Mouse (Mus musculus) lung, postnatal 0 days (tissue): Measurements from ENCODE around the gene Gm10260. TPM values are rescaled to one million over a fixed set of nuclear protein-coding genes. Genes with fewer than 3 reads are reported as not detected.

Experiments used
- ATAC-seq: fragments of 200-750 bp; cut with Nextera tagmentation; 2 replicates; pipeline ENCODE4 v1.8.0; 2017; ENCODE audit warnings: moderate library complexity
- DNase-seq: peaks from one replicate; pipeline ENCODE4 v3.0.0-alpha.2; 2016; ENCODE audit warnings: low spot score
- H3K27ac ChIP-seq: fragments of 300-500 bp; sonication (generic); 2 replicates; pipeline ENCODE4 v1.5.1; 2014; ENCODE audit warnings: antibody characterized with exemption, mild to moderate bottlenecking, low read length, mixed read lengths
- H3K27me3 ChIP-seq: fragments of 300-500 bp; sonication (generic); replicated peaks from 2 replicates; pipeline ENCODE4 v1.6.1; 2014; ENCODE audit warnings: low read length, mixed read lengths; ENCODE audit not compliant: insufficient read depth
- H3K36me3 ChIP-seq: fragments of 300-500 bp; sonication (generic); 2 replicates; pipeline ENCODE4 v1.6.1; 2014; ENCODE audit warnings: low read length, mixed read lengths; ENCODE audit not compliant: insufficient read depth
- H3K4me1 ChIP-seq: fragments of 300-500 bp; sonication (generic); 2 replicates; pipeline ENCODE4 v1.6.1; 2014; ENCODE audit warnings: antibody characterized with exemption, low read depth, low read length, mixed read lengths; ENCODE audit not compliant: insufficient read depth
- H3K4me2 ChIP-seq: fragments of 300-500 bp; sonication (generic); replicated peaks from 2 replicates; pipeline ENCODE4 v1.6.1; 2014; ENCODE audit warnings: low read depth, mild to moderate bottlenecking, low read length, moderate library complexity, mixed read lengths
- H3K4me3 ChIP-seq: fragments of 300-500 bp; sonication (generic); 2 replicates; pipeline ENCODE4 v1.5.1; 2014; ENCODE audit warnings: low read depth, low read length
- H3K9ac ChIP-seq: fragments of 300-500 bp; sonication (generic); replicated peaks from 2 replicates; pipeline ENCODE4 v1.6.1; 2014; ENCODE audit warnings: low read depth, mild to moderate bottlenecking
- H3K9me3 ChIP-seq: fragments of 300-500 bp; sonication (generic); 2 replicates; pipeline ENCODE4 v1.6.1; 2016; ENCODE audit warnings: low read length, mixed read lengths
- CTCF ChIP-seq: IDR thresholded peaks from 2 replicates; pipeline ENCODE4 v1.5.1; 2016; ENCODE audit warnings: antibody characterized with exemption, mild to moderate bottlenecking
- EP300 ChIP-seq: IDR thresholded peaks from 2 replicates; pipeline ENCODE4 v1.6.1; 2016; ENCODE audit warnings: antibody characterized with exemption, mild to moderate bottlenecking, control low read depth
- WGBS: fragments of 180-500 bp; shearing (Covaris S2); extraction: QIAGEN DNeasy Blood & Tissue Kit; methylation state at CpG from one replicate; pipeline ENCODE4 v1.1.7; 2014; 5-methylcytosine and 5-hydroxymethylcytosine counted together
- polyA plus RNA-seq: library from polyadenylated mRNA; unstranded; fragments of >200 nt; fragmentation: Nextera tagmentation; extraction: Ambion mirVana; gene quantifications from 2 replicates; pipeline ENCODE4 v1.2.1, GENCODE M21; 2015

Gm10260 gene
- polyA plus RNA-seq, 1 experiment from 2014 or later, result 7.2 TPM

- DNase-seq (peak; percentile 32), ATAC-seq (peak; percentile 38; the same call in 1 of the 2 replicates)
- Histone ChIP-seq H3K4me3 (no peak overlapping the region), H3K4me2 (no peak overlapping the region), H3K4me1 (0 out of 2 replicates have a peak, but pooled peaks cover 8% of the 10 kb centered on the region), H3K27me3 (no peaks in the 10 kb centered on the region), H3K27ac (no peak overlapping the region), H3K9ac (no peak overlapping the region), H3K9me3 (no peaks in the 10 kb centered on the region), H3K36me3 (no peaks in the 10 kb centered on the region)
- WGBS, result 67% methylated on average over 10 of the region's 10 CpGs
- TF ChIP-seq EP300, result no peak
- no peak for TF ChIP-seq CTCF
Measured at GRCm38 (mm10) chr13:97774740-97775425, 14.5 kb upstream of the Gm10260 start.

- DNase-seq, result no peak
- no peak for TF ChIP-seq EP300
- TF ChIP-seq CTCF, result no peak
- no peaks in the 10 kb centered on the region for H3K9me3 ChIP-seq
- WGBS, result 70% methylated on average over 3 of the region's 3 CpGs
- H3K9ac ChIP-seq, result no peak overlapping the region
- H3K36me3 ChIP-seq, result no peaks in the 10 kb centered on the region
- no peak overlapping the region for H3K4me3 ChIP-seq
- no peak for ATAC-seq
- H3K4me2 ChIP-seq, result no peak overlapping the region
- no peaks in the 10 kb centered on the region for H3K27me3 ChIP-seq
- no peak overlapping the region for H3K27ac ChIP-seq
- no peaks in the 10 kb centered on the region for H3K4me1 ChIP-seq
Measured at GRCm38 (mm10) chr13:97769205-97769604, 8.8 kb upstream of the Gm10260 start.

- no peak overlapping the region for H3K4me2 ChIP-seq
- no peak overlapping the region for H3K4me3 ChIP-seq
- H3K27me3 ChIP-seq, result no peaks in the 10 kb centered on the region
- ATAC-seq (no peak), DNase-seq (no peak)
- no peak overlapping the region for H3K27ac ChIP-seq
- H3K36me3 ChIP-seq, result no peaks in the 10 kb centered on the region
- TF ChIP-seq CTCF, result no peak
- no peak for TF ChIP-seq EP300
- WGBS, result 63% methylated on average over 3 of the region's 3 CpGs
- H3K9ac ChIP-seq, result no peak overlapping the region
- no peaks in the 10 kb centered on the region for H3K4me1 ChIP-seq
- no peaks in the 10 kb centered on the region for H3K9me3 ChIP-seq
Measured at GRCm38 (mm10) chr13:97768803-97769202, 8.4 kb upstream of the Gm10260 start.

GRCm38 (mm10) chr13:97768046-97768682, 7.7 kb upstream of the Gm10260 start:
- Histone ChIP-seq H3K36me3 (no peaks in the 10 kb centered on the region), H3K9ac (no peak overlapping the region), H3K9me3 (no peaks in the 10 kb centered on the region), H3K4me3 (no peak overlapping the region), H3K4me1 (no peaks in the 10 kb centered on the region), H3K4me2 (no peak overlapping the region), H3K27me3 (no peaks in the 10 kb centered on the region), H3K27ac (no peak overlapping the region)
- TF ChIP-seq EP300 (no peak), CTCF (no peak)
- ATAC-seq (no peak), DNase-seq (no peak)
- 63% methylated on average over 7 of the region's 7 CpGs for WGBS

- DNase-seq (no peak), ATAC-seq (no peak)
- no peak overlapping the region for H3K4me2 ChIP-seq
- H3K4me1 ChIP-seq, result no peaks in the 10 kb centered on the region
- H3K27ac ChIP-seq, result no peak overlapping the region
- H3K9me3 ChIP-seq, result no peaks in the 10 kb centered on the region
- H3K9ac ChIP-seq, result no peak overlapping the region
- H3K4me3 ChIP-seq, result no peak overlapping the region
- TF ChIP-seq EP300 (no peak), CTCF (no peak)
- no peaks in the 10 kb centered on the region for H3K27me3 ChIP-seq
- 91% methylated on average over 3 of the region's 3 CpGs for WGBS
- H3K36me3 ChIP-seq, result no peaks in the 10 kb centered on the region
Measured at GRCm38 (mm10) chr13:97766600-97766999, 6.2 kb upstream of the Gm10260 start.

- ATAC-seq, result no peak
- H3K4me1 ChIP-seq, result no peaks in the 10 kb centered on the region
- no peak for DNase-seq
- H3K27me3 ChIP-seq, result no peaks in the 10 kb centered on the region
- TF ChIP-seq CTCF, result no peak
- no peak for TF ChIP-seq EP300
- H3K9me3 ChIP-seq, result no peaks in the 10 kb centered on the region
- H3K36me3 ChIP-seq, result no peaks in the 10 kb centered on the region
- H3K9ac ChIP-seq, result no peak overlapping the region
- 69% methylated on average over 2 of the region's 2 CpGs for WGBS
- no peak overlapping the region for H3K27ac ChIP-seq
- H3K4me2 ChIP-seq, result no peak overlapping the region
- no peak overlapping the region for H3K4me3 ChIP-seq
Measured at GRCm38 (mm10) chr13:97765913-97766312, 5.5 kb upstream of the Gm10260 start.
